Mouse (Mus musculus) inflammation-experienced regulatory T-cells (primary cell): ENCODE results near the gene Antxr1. TPM values are rescaled to one million over a fixed set of nuclear protein-coding genes. Genes with fewer than 3 reads are reported as not detected.

Experiments used
- polyA plus RNA-seq, 2 experiments: library from polyadenylated mRNA; unstranded; fragments of 100-300 nt; shearing (Covaris generic); gene quantifications; one replicate each; pipeline ENCODE4 v1.2.1; 2017

Gene Antxr1
- polyA plus RNA-seq: 1 to 10 TPM in 1 of 2 experiments, under 1 TPM in 1; 0.28 to 1.5 TPM

DNA sequence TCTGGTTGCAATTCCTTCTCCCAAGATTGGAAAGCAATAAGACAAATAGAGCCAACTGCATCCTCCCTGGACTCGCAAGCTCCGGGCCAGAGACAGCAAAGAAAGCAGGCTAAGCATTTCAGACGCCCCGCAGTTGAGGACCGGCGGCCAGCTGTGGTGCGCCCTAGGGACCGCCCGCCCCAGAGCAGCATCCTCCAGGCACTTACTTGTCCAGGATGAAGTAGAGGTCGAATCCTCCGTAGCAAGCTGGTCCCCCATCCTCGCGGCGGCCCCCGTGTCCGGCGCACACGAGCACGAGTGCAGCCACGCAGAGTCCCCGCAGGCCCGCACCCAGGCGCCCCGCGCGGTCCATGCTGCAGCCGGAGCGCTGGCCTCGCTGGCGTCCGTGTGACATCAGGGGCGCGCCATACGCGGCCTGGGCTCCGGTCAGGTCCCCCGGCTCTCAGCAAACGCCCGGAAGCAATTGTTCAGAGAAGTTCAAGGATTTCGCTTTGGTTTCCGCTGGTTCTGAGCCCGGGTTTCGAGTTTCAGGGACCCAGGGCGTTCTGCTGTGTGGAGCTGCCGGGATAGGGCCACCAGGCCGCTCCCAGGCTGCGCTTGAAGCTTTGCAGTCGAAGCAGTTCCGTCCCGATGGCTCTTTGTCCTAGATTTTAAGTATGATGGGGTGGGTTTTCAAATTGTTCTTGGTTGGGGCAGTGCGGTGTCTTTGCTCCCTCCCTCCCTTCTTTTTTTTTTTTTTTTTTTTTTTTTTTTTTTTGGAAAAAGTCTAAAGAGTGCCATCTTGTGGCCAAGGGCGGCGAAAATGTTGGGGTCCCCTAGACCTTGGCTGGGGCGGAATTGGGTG lies at the start of gene Antxr1:
TSS of gene Antxr1 (minus strand) at position 731 of the 844 bp plus-strand sequence.

DNA sequence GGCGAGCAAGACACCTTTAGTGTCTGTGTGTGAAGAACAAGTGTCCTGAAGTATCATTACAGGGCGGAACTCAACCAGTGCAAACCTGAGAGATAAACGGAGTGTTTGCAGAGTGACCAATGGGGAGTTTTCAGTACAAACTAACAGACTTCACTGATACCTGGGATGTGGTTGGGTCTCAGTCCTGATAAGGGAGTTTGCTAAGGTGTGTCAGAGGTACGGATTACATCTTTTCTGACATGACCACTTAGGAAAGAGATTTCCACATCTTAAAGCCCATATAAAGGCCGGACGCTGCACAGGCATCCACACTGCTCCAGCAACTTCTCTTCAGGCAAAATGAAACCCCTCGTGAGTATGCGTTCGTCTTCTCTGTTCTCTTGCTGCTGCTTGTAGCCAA lies 37.4 kb upstream of the Antxr1 start, which contains the start of gene Gkn2:
TSS of gene Gkn2 (plus strand) at position 301 of the 400 bp plus-strand sequence.

DNA sequence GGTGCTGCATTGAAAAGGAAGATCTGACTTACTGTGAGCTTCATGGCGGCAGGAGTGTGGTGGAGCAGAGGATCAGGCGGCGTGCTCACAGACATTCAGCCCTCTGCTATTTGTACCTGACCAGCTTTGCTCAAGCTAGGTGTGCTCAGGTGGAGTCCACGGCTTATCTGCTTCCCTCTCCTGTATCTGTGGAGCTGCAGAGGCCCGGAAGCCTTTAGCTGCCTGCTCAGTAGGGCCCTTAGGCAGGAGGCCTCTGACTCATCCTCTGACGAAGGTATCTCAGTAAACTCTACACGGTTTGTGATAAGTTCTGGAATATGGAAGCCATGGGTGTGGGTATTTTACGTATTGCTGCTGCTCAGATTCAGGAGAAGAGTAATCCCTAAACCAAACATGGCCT lies 15.2 kb upstream of the Antxr1 start, which contains the start of gene Gkn1:
TSS of gene Gkn1 (minus strand) at position 114 of the 400 bp plus-strand sequence.

DNA sequence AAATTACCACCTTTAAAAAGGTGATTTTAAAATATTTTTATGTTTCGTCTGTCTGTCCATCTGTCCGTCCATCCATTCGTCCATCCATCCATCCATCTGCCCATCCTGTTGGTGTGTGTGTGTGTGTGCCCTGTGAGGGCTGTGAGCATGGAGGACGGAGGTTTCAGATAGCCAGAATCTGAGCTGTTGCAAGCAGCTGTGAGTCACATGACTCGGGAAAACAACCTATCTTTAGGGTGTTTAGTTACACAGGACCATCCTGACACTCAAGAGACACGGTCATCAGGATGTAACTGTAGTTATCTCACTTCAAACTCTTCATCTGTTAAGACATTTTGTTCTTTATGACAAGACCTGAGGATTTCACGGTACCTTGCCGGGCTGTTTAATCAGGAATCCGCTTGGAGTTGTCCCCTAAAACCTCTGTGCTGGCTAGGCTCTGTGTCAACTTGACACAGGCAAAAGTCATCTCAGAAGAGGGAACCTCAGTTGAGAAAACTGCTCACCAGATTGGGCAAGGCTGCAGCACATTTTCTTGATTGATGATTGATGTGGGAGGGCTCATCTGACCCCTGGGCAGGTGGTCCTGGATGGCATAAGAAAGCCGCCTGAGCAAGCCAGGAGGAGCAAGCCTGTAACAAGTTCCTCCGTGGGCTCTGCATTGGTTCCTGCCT lies 231.4 kb downstream of the Antxr1 start, which contains the start of gene D6Ertd527e:
TSS of gene D6Ertd527e (plus strand) at position 624 of the 674 bp plus-strand sequence.

Other genes with a start within 250 kb of the Antxr1 start
- under 1 TPM; 0.33 to 0.38 TPM for gene D6Ertd527e, start 231.1 kb downstream of the Antxr1 start, polyA plus RNA-seq
- not detected for gene Gkn1, start 15.1 kb upstream of the Antxr1 start, polyA plus RNA-seq
- not detected for gene Gkn2, start 37.5 kb upstream of the Antxr1 start, polyA plus RNA-seq
- gene Gkn3, start 53.1 kb upstream of the Antxr1 start, polyA plus RNA-seq: not detected
- under 1 TPM in 1 of 2 experiments, not detected in 1; 0.18 TPM for gene Bmp10, start 93.2 kb upstream of the Antxr1 start, polyA plus RNA-seq
- gene Arhgap25, start 197.4 kb upstream of the Antxr1 start, polyA plus RNA-seq: 100 to 1,000 TPM; 151 to 170 TPM